Mouse (Mus musculus): ENCODE results near the gene Aknad1. TPM values are rescaled to one million over a fixed set of nuclear protein-coding genes. Genes with fewer than 3 reads are reported as not detected.

The Aknad1 gene
- polyA plus RNA-seq, 2 experiments = 0.30 to 0.88 TPM

DNA sequence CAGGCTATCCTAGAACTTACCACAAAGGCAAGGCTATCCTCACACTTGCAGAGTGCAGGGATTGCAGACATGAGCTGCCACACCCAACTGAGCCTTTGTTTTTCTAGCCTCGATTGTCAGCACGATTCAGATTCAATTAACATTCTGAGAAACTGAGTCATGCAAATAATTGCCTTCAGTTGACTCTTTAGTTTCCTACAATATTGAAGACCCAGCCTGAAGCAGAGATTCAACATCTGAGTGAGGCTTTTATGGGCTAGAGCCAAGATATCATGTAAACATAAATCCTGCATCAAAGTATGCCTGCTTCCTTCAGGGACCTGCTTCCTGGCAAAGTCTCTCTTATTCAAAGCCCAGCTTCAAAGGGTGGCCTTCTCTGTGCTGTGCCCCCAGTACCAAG, 24.2 kb downstream of the Aknad1 start:
- Histone ChIP-seq H3K4me1 (replicated peaks; ENCODE audit: control insufficient read depth in 2 of 2, insufficient read depth in 2 of 2, low read length in 1 of 2) (0 out of 4 replicates have a peak, but pooled peaks cover 0 to 4% of the 10 kb centered on the region in 2 experiments), H3K9me3 (ENCODE audit: control insufficient read depth, low read length) (no peaks in the 10 kb centered on the region), H3K9ac (replicated peaks) (no peak overlapping the region), H3K36me3 (replicated peaks; ENCODE audit: control insufficient read depth, insufficient read depth, low read depth) (no peaks in the 10 kb centered on the region), H3K27me3 (ENCODE audit: control insufficient read depth, insufficient read depth, low read length) (no peaks in the 10 kb centered on the region), H3K4me3 (ENCODE audit: insufficient read depth in 1 of 2, low read depth in 2 of 2, low read length in 2 of 2) (no peak overlapping the region), H3K27ac (no peak overlapping the region), H3K4me2 (ENCODE audit: low read depth) (no peak overlapping the region)
- WGBS (ENCODE audit: insufficient replicate concordance) = 62% methylated on average over 2 of the region's 2 CpGs
- ATAC-seq (ENCODE audit: insufficient read depth) (no peak), DNase-seq (ENCODE audit: low read depth in 3 of 3, low spot score in 3 of 3) (no peak)
- TF ChIP-seq CTCF (IDR thresholded peaks at IDR 0.05; ENCODE audit: low read depth) = no peak
- TF ChIP-seq EP300 (IDR thresholded peaks at IDR 0.05; ENCODE audit: low read depth) = no peak

DNA sequence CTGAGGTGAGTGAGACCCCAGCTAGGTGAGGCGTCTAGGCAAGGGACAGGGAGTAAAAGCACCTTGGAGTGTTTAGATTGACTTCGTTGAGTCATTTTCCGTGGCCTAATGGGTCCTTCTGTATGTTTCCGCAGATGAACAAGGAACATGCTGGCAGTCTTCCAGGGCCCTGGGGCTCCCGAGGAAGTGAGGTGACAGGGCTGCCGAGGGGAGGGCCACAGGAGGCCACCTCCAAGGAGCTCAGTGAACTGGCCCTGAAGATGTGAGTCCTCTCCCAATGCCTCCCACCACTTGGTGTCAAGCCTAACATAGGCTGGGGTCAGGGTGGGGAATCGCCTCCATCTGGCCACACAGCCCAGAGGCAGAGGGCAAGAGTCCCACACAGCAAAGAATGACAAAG, 25.5 kb downstream of the Aknad1 start:
- H3K4me2 ChIP-seq (ENCODE audit: low read depth) = no peak overlapping the region
- H3K9me3 ChIP-seq (ENCODE audit: control insufficient read depth, low read length) = no peaks in the 10 kb centered on the region
- H3K36me3 ChIP-seq (replicated peaks; ENCODE audit: control insufficient read depth, insufficient read depth, low read depth) = no peaks in the 10 kb centered on the region
- 0 out of 4 replicates have a peak, but pooled peaks cover 0 to 5% of the 10 kb centered on the region in 2 experiments for H3K4me1 ChIP-seq (replicated peaks; ENCODE audit: control insufficient read depth in 2 of 2, insufficient read depth in 2 of 2, low read length in 1 of 2)
- H3K4me3 ChIP-seq (ENCODE audit: insufficient read depth in 1 of 2, low read depth in 2 of 2, low read length in 2 of 2) = no peak overlapping the region
- ATAC-seq (ENCODE audit: insufficient read depth) (no peak), DNase-seq (ENCODE audit: low read depth in 3 of 3, low spot score in 3 of 3) (no peak)
- no peaks in the 10 kb centered on the region for H3K27me3 ChIP-seq (ENCODE audit: control insufficient read depth, insufficient read depth, low read length)
- H3K9ac ChIP-seq (replicated peaks) = no peak overlapping the region
- no peak overlapping the region for H3K27ac ChIP-seq
- no peak for TF ChIP-seq EP300 (IDR thresholded peaks at IDR 0.05; ENCODE audit: low read depth)
- WGBS (ENCODE audit: insufficient replicate concordance) = 55% methylated on average over 7 of the region's 7 CpGs

DNA sequence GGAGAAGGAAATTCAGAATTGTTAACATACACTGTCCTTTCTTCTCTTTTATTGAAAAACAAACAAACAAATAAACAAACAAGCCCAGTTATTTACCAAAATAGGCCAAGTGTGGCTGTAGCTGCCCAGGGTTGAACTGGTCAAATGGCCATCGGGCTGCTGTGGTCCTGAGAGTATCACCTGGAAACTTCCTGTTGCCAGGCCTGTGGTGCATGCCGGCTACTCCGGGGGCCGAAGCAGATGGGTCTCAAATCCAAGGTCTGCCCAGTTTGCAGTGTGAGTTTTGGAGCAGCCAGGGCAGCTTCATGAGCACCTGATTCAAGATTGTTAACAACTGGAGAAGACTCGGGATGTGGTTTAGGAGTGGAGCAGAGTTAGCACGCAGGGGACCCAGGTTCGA, 26.0 kb downstream of the Aknad1 start:
- Histone ChIP-seq H3K9me3 (ENCODE audit: control insufficient read depth, low read length) (no peaks in the 10 kb centered on the region), H3K27ac (no peak overlapping the region), H3K4me2 (ENCODE audit: low read depth) (no peak overlapping the region), H3K27me3 (ENCODE audit: control insufficient read depth, insufficient read depth, low read length) (no peaks in the 10 kb centered on the region), H3K9ac (replicated peaks) (no peak overlapping the region), H3K36me3 (replicated peaks; ENCODE audit: control insufficient read depth, insufficient read depth, low read depth) (no peaks in the 10 kb centered on the region), H3K4me1 (replicated peaks; ENCODE audit: control insufficient read depth in 2 of 2, insufficient read depth in 2 of 2, low read length in 1 of 2) (0 out of 4 replicates have a peak, but pooled peaks cover 0 to 5% of the 10 kb centered on the region in 2 experiments), H3K4me3 (ENCODE audit: insufficient read depth in 1 of 2, low read depth in 2 of 2, low read length in 2 of 2) (no peak overlapping the region)
- no peak for DNase-seq (ENCODE audit: low read depth in 3 of 3, low spot score in 3 of 3)
- no peak for ATAC-seq (ENCODE audit: insufficient read depth)
- no peak for TF ChIP-seq EP300 (IDR thresholded peaks at IDR 0.05; ENCODE audit: low read depth)
- TF ChIP-seq CTCF (IDR thresholded peaks at IDR 0.05; ENCODE audit: low read depth) = no peak
- 67% methylated on average over 7 of the region's 7 CpGs for WGBS (ENCODE audit: insufficient replicate concordance)

DNA sequence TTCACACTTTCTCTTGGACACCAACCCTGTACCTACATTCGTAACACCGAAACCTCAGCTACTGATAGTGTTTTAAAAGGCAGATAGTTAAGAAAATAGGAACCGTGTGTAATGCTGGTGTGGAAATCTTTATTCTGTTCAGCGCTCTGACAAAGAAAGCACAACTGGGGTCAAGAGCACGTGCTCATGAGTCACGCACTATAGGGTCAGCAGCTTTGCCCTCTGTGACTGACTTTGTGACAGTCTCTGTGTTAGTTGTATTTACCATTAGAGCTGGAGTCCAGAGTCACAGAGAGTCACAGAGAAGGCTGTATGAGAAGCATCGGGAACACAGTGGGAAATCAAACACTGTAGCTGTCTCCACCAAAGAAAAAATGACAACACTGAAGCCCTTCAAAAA, 27.5 kb downstream of the Aknad1 start:
- Histone ChIP-seq H3K4me3 (ENCODE audit: insufficient read depth in 1 of 2, low read depth in 2 of 2, low read length in 2 of 2) (no peak overlapping the region), H3K9ac (replicated peaks) (no peak overlapping the region), H3K27ac (no peak overlapping the region), H3K9me3 (ENCODE audit: control insufficient read depth, low read length) (no peaks in the 10 kb centered on the region), H3K4me1 (replicated peaks; ENCODE audit: control insufficient read depth in 2 of 2, insufficient read depth in 2 of 2, low read length in 1 of 2) (0 out of 4 replicates have a peak, but pooled peaks cover 0 to 7% of the 10 kb centered on the region in 2 experiments), H3K36me3 (replicated peaks; ENCODE audit: control insufficient read depth, insufficient read depth, low read depth) (no peaks in the 10 kb centered on the region), H3K4me2 (ENCODE audit: low read depth) (no peak overlapping the region), H3K27me3 (ENCODE audit: control insufficient read depth, insufficient read depth, low read length) (no peaks in the 10 kb centered on the region)
- ATAC-seq (ENCODE audit: insufficient read depth) (no peak), DNase-seq (ENCODE audit: low read depth in 3 of 3, low spot score in 3 of 3) (no peak)
- 69% methylated on average over 7 of the region's 7 CpGs for WGBS (ENCODE audit: insufficient replicate concordance)
- TF ChIP-seq EP300 (IDR thresholded peaks at IDR 0.05; ENCODE audit: low read depth) = no peak
- TF ChIP-seq CTCF (IDR thresholded peaks at IDR 0.05; ENCODE audit: low read depth) = no peak

DNA sequence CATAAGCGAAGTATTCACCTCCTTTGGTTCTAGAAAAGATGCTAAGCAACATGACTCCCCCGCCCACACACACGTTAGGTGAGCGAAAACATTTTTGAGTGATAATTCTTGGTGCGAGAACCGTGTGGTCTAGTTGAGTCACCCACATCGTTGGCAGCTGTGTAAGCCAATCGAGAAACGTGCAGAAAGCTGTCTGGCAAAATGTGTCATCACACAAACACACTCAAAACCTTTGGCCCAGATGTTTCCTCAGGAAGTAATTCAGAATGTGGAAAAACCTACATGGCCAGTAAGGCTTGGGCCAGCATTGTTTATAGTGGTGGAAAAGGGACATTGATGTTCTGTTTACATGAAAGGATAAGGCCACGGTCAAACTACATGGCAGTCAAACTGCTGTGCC, 28.0 kb downstream of the Aknad1 start:
- 0 out of 4 replicates have a peak, but pooled peaks cover 0 to 7% of the 10 kb centered on the region in 2 experiments for H3K4me1 ChIP-seq (replicated peaks; ENCODE audit: control insufficient read depth in 2 of 2, insufficient read depth in 2 of 2, low read length in 1 of 2)
- H3K4me3 ChIP-seq (ENCODE audit: insufficient read depth in 1 of 2, low read depth in 2 of 2, low read length in 2 of 2) = no peak overlapping the region
- no peaks in the 10 kb centered on the region for H3K36me3 ChIP-seq (replicated peaks; ENCODE audit: control insufficient read depth, insufficient read depth, low read depth)
- TF ChIP-seq CTCF (IDR thresholded peaks at IDR 0.05; ENCODE audit: low read depth) (no peak), EP300 (IDR thresholded peaks at IDR 0.05; ENCODE audit: low read depth) (no peak)
- ATAC-seq (ENCODE audit: insufficient read depth) = no peak
- H3K9ac ChIP-seq (replicated peaks) = no peak overlapping the region
- H3K9me3 ChIP-seq (ENCODE audit: control insufficient read depth, low read length) = no peaks in the 10 kb centered on the region
- no peaks in the 10 kb centered on the region for H3K27me3 ChIP-seq (ENCODE audit: control insufficient read depth, insufficient read depth, low read length)
- no peak overlapping the region for H3K27ac ChIP-seq
- 27% methylated on average over 10 of the region's 10 CpGs for WGBS (ENCODE audit: insufficient replicate concordance)
- no peak overlapping the region for H3K4me2 ChIP-seq (ENCODE audit: low read depth)
- DNase-seq (ENCODE audit: low read depth in 3 of 3, low spot score in 3 of 3) = no peak

Data from liver, embryonic 14.5 days (tissue).